Mouse (Mus musculus) MEL (cell line): ENCODE data around the gene Hid1. TPM values are rescaled to one million over a fixed set of nuclear protein-coding genes. Genes with fewer than 3 reads are reported as not detected.
A peak's percentile ranks its signal among the peaks of the same experiment; 100 is the strongest.

Experiments
- DNase-seq: peaks from one replicate; pipeline ENCODE4 v3.0.0; 2011; ENCODE audit warnings: low read depth, low spot score
- H3K27ac ChIP-seq: 2 replicates; pipeline ENCODE4 v1.5.1; 2012; ENCODE audit warnings: low read depth, mild to moderate bottlenecking, control low read depth, low read length, moderate library complexity; ENCODE audit not compliant: control insufficient read depth
- H3K27me3 ChIP-seq, 2 experiments: fragments of 150-350 bp in 1 of 2; sonication (generic) in 1 of 2; 2 replicates each; pipeline ENCODE4 v1.6.1; 2012; ENCODE audit warnings: low read length in 2 of 2, mild to moderate bottlenecking in 2 of 2, improper control_type of control experiment in 1 of 2, moderate library complexity in 1 of 2; ENCODE audit not compliant: insufficient read depth in 2 of 2, control insufficient read depth in 1 of 2
- H3K36me3 ChIP-seq, 2 experiments: 2 replicates each; pipeline ENCODE4 v1.6.1; 2012 to 2014; ENCODE audit warnings: low read length in 2 of 2, improper control_type of control experiment in 1 of 2, inconsistent platforms in 1 of 2, mild to moderate bottlenecking in 1 of 2; ENCODE audit not compliant: insufficient read depth in 2 of 2, control insufficient read depth in 1 of 2
- H3K4me1 ChIP-seq, 2 experiments: fragments of 150-350 bp in 1 of 2; sonication (generic) in 1 of 2; 2 replicates each; pipeline ENCODE4 v1.6.1; 2012; ENCODE audit warnings: low read length in 2 of 2, improper control_type of control experiment in 1 of 2, mild to moderate bottlenecking in 1 of 2; ENCODE audit not compliant: insufficient read depth in 2 of 2, control insufficient read depth in 1 of 2
- H3K4me3 ChIP-seq, 2 experiments: fragments of 150-350 bp in 1 of 2; sonication (generic) in 1 of 2; 2 replicates each; pipeline ENCODE4 v1.5.1; 2012; ENCODE audit warnings: low read depth in 2 of 2, low read length in 2 of 2, mild to moderate bottlenecking in 2 of 2, moderate library complexity in 2 of 2, control low read depth in 1 of 2, improper control_type of control experiment in 1 of 2; ENCODE audit not compliant: control insufficient read depth in 1 of 2, insufficient read depth in 1 of 2
- H3K79me2 ChIP-seq: 2 replicates; pipeline ENCODE4 v1.6.1; 2012; ENCODE audit warnings: mild to moderate bottlenecking, low read length, moderate library complexity; ENCODE audit not compliant: control insufficient read depth, poor library complexity, insufficient read depth
- H3K9ac ChIP-seq: 2 replicates; pipeline ENCODE4 v1.6.1; 2012; ENCODE audit warnings: low read depth, mild to moderate bottlenecking, control low read depth, low read length, moderate library complexity; ENCODE audit not compliant: control insufficient read depth, poor library complexity, severe bottlenecking
- H3K9me3 ChIP-seq: fragments of 150-350 bp; sonication (generic); replicated peaks from 2 replicates; pipeline ENCODE4 v1.6.1; 2012; ENCODE audit warnings: mild to moderate bottlenecking, low read length, improper control_type of control experiment, moderate library complexity; ENCODE audit not compliant: insufficient read depth
- ELF1 ChIP-seq: IDR thresholded peaks from 2 replicates; pipeline ENCODE4 v1.6.1; 2014; ENCODE audit warnings: low read depth, mild to moderate bottlenecking, inconsistent platforms, low read length, improper control_type of control experiment, moderate library complexity
- ETS1 ChIP-seq: IDR thresholded peaks from 2 replicates; pipeline ENCODE4 v1.6.1; 2012; ENCODE audit warnings: low read depth, mild to moderate bottlenecking, inconsistent platforms, low read length, improper control_type of control experiment, moderate library complexity
- GABPA ChIP-seq: IDR thresholded peaks from 2 replicates; pipeline ENCODE4 v1.6.1; 2012; ENCODE audit warnings: low read depth, mild to moderate bottlenecking, inconsistent platforms, low read length, improper control_type of control experiment, moderate library complexity
- GATA1 ChIP-seq: IDR thresholded peaks from 2 replicates; pipeline ENCODE4 v1.6.1; 2011; ENCODE audit warnings: low read depth, low read length, improper control_type of control experiment
- MXI1 ChIP-seq: IDR thresholded peaks from 2 replicates; pipeline ENCODE4 v1.6.1; 2011; ENCODE audit warnings: mild to moderate bottlenecking, low read depth, low read length, improper control_type of control experiment
- MYB ChIP-seq: IDR thresholded peaks from 2 replicates; pipeline ENCODE4 v1.6.1; 2011; ENCODE audit warnings: mild to moderate bottlenecking, low read depth, low read length, improper control_type of control experiment
- NRF1 ChIP-seq: IDR thresholded peaks from 2 replicates; pipeline ENCODE4 v1.6.1; 2014; ENCODE audit warnings: low read depth, mild to moderate bottlenecking, inconsistent platforms, low read length, improper control_type of control experiment, moderate library complexity; ENCODE audit not compliant: poor library complexity, insufficient read depth, severe bottlenecking
- POLR2AphosphoS5 ChIP-seq: IDR thresholded peaks from 2 replicates; pipeline ENCODE4 v1.6.1; 2012; ENCODE audit warnings: low read depth, borderline replicate concordance, mild to moderate bottlenecking, inconsistent platforms, low read length, moderate library complexity, mixed read lengths
- RAD21 ChIP-seq: IDR thresholded peaks from 2 replicates; pipeline ENCODE4 v1.6.1; 2011; ENCODE audit warnings: mild to moderate bottlenecking, low read depth, low read length, improper control_type of control experiment
- TBP ChIP-seq: IDR thresholded peaks from 2 replicates; pipeline ENCODE4 v1.8.0; 2011; ENCODE audit warnings: low read depth, low read length, improper control_type of control experiment
- UBTF ChIP-seq: IDR thresholded peaks from 2 replicates; pipeline ENCODE4 v1.6.1; 2012; ENCODE audit warnings: low read depth, mild to moderate bottlenecking, inconsistent platforms, low read length, improper control_type of control experiment, moderate library complexity, borderline replicate concordance; ENCODE audit not compliant: insufficient read depth
- ZMIZ1 ChIP-seq: IDR thresholded peaks from 2 replicates; pipeline ENCODE4 v1.6.1; 2012; ENCODE audit warnings: low read depth, mild to moderate bottlenecking, inconsistent platforms, low read length, improper control_type of control experiment, moderate library complexity
- polyA plus RNA-seq, 2 experiments: library from polyadenylated mRNA; stranded (reverse) in 1 of 2; unstranded in 1 of 2; fragments of >175 nt in 1 of 2; fragments of >200 nt in 1 of 2; gene quantifications; 2 replicates each; pipeline versions ENCODE4 v1.2.1 to v1.2.4; 2012; ENCODE audit warnings: low replicate concordance in 2 of 2, low read depth in 1 of 2; ENCODE audit not compliant: insufficient read length in 2 of 2, insufficient read depth in 1 of 2, missing spikeins in 1 of 2
- total RNA-seq: library from RNA; depleted of rRNA; stranded (reverse); fragments of 300-350 nt; gene quantifications from 2 replicates; pipeline ENCODE4 v1.2.3, GENCODE M21; 2012

Gene Hid1
- total and polyA plus RNA-seq, 3 experiments, result 1.1 to 3.0 TPM; not detected in 1

DNA sequence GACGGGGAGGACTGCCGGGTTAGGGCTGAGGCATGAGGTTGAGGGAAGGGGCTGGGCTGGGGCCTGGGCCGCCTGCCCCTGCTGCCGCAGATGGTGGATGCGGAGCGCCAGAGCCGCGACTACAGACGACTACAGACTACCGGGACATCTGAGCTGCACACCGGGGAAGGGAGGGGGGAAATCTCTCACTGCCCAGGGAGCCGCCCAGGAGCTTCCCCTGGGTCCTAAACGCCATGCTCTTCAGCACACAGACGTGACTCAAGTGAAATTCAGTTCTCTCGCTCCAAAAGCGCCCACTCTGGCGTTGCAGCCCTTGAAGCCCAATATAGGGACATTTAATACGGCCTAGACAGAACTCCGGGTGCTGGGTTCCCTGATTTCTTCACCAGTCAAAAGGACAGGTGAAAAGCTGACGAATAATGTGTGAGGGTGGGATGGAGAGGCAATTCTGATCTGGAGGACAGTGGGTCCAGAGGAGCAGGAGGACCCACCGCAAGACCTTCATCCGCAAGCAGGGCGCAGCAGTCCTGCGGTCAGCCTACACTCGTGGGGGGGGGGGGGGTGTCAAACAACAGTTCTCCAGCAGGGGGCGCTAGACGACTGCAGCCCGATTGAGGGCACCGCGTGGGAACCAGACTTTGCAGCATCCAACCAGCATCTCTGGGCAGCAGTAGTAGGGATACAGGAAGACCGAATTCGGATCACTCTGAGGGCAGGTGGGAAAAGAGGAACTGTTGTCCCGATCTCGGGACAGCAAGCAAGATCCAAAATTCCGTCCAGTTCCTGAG is 45.5 kb downstream of the Hid1 start, which contains the start of gene Ush1g (continued):
- TF ChIP-seq ZMIZ1 (no peak), GABPA (no peak)
- TF ChIP-seq, all 39 proteins: peak for 6

GRCm38 (mm10) chr11:115319704-115320383 is 47.7 kb downstream of the Hid1 start:
- Histone ChIP-seq H3K79me2 (no peaks in the 10 kb centered on the region), H3K27me3 (peaks cover 3 to 11% of the 10 kb centered on the region in 2 experiments; a peak in 3 of 4 replicates), H3K4me1 (no peaks in the 10 kb centered on the region), H3K9me3 (no peaks in the 10 kb centered on the region), H3K36me3 (no peaks in the 10 kb centered on the region), H3K27ac (no peak overlapping the region), H3K4me3 (no peak overlapping the region), H3K9ac (no peak overlapping the region)
- TF ChIP-seq ZMIZ1 (no peak), RAD21 (no peak), UBTF (no peak), MYB (no peak), GATA1 (no peak), TBP (no peak), NRF1 (no peak), ELF1 (no peak), POLR2AphosphoS5 (no peak)
- peak; percentile 27 for DNase-seq

- no peaks in the 10 kb centered on the region for H3K4me1 ChIP-seq
- no peaks in the 10 kb centered on the region for H3K79me2 ChIP-seq
- DNase-seq, result no peak
- TF ChIP-seq POLR2AphosphoS5, result no peak
- no peak for TF ChIP-seq MXI1
- no peak for TF ChIP-seq ETS1
- no peak overlapping the region for H3K27ac ChIP-seq
- H3K4me3 ChIP-seq, result no peak overlapping the region
- no peaks in the 10 kb centered on the region for H3K9me3 ChIP-seq
- no peak overlapping the region for H3K9ac ChIP-seq
- H3K27me3 ChIP-seq, result peaks cover 3 to 7% of the 10 kb centered on the region in 2 experiments; a peak in 3 of 4 replicates
- H3K36me3 ChIP-seq, result no peaks in the 10 kb centered on the region
These were observed 49.1 kb downstream of the Hid1 start for GRCm38 (mm10) chr11:115318245-115319027.
